Mouse (Mus musculus) intestine, embryonic 16.5 days (tissue): ENCODE data around the gene Xrcc1. TPM values are rescaled to one million over a fixed set of nuclear protein-coding genes. Genes with fewer than 3 reads are reported as not detected.

ENCODE experiments used
- ATAC-seq: fragments of 200-750 bp; cut with Nextera tagmentation; 2 replicates; pipeline ENCODE4 v1.8.0; 2017; ENCODE audit warnings: moderate TSS enrichment, moderate library complexity
- H3K27ac ChIP-seq: fragments of 300-500 bp; sonication (generic); 2 replicates; pipeline ENCODE4 v1.5.1; 2014; ENCODE audit warnings: mild to moderate bottlenecking, low read length
- H3K27me3 ChIP-seq: fragments of 300-500 bp; sonication (generic); replicated peaks from 2 replicates; pipeline ENCODE4 v1.6.1; 2014; ENCODE audit warnings: low read length, control low read depth, mixed read lengths; ENCODE audit not compliant: control insufficient read depth, insufficient read depth
- H3K36me3 ChIP-seq: fragments of 300-500 bp; sonication (generic); 2 replicates; pipeline ENCODE4 v1.6.1; 2014; ENCODE audit warnings: low read length, control low read depth; ENCODE audit not compliant: control insufficient read depth, insufficient read depth
- H3K4me1 ChIP-seq: fragments of 300-500 bp; sonication (generic); 2 replicates; pipeline ENCODE4 v1.6.1; 2014; ENCODE audit warnings: low read length, control low read depth, mixed read lengths; ENCODE audit not compliant: control insufficient read depth, insufficient read depth
- H3K4me2 ChIP-seq: fragments of 300-500 bp; sonication (generic); 2 replicates; pipeline ENCODE4 v1.6.1; 2014; ENCODE audit warnings: low read depth, low read length, control low read depth
- H3K4me3 ChIP-seq: fragments of 300-500 bp; sonication (generic); 2 replicates; pipeline ENCODE4 v1.5.1; 2014; ENCODE audit warnings: mild to moderate bottlenecking, low read length
- H3K9ac ChIP-seq: fragments of 300-500 bp; sonication (generic); 2 replicates; pipeline ENCODE4 v1.6.1; 2014; ENCODE audit warnings: low read depth, low read length
- H3K9me3 ChIP-seq: fragments of 300-500 bp; sonication (generic); 2 replicates; pipeline ENCODE4 v1.6.1; 2016; ENCODE audit warnings: low read length, control low read depth; ENCODE audit not compliant: control insufficient read depth
- WGBS: fragments of 180-500 bp; shearing (Covaris S2); extraction: QIAGEN DNeasy Blood & Tissue Kit; methylation state at CpG from one replicate; pipeline ENCODE4 v1.1.7; 2014; 5-methylcytosine and 5-hydroxymethylcytosine counted together
- polyA plus RNA-seq: library from polyadenylated mRNA; unstranded; fragments of >200 nt; fragmentation: Nextera tagmentation; extraction: Ambion mirVana; gene quantifications from 2 replicates; pipeline ENCODE4 v1.2.1, GENCODE M21; 2015

Xrcc1 gene
- polyA plus RNA-seq, 1 experiment from 2014 or later = 88.1 TPM

GRCm38 (mm10) chr7:24523723-24524122 lies 22.4 kb upstream of the Xrcc1 start:
- no peak overlapping the region for H3K4me2 ChIP-seq
- no peaks in the 10 kb centered on the region for H3K9me3 ChIP-seq
- no peak overlapping the region for H3K4me3 ChIP-seq
- no peak for ATAC-seq
- H3K4me1 ChIP-seq = no peaks in the 10 kb centered on the region
- WGBS = 87% methylated on average over 6 of the region's 6 CpGs
- H3K9ac ChIP-seq = no peak overlapping the region
- H3K36me3 ChIP-seq = no peaks in the 10 kb centered on the region
- no peak overlapping the region for H3K27ac ChIP-seq
- H3K27me3 ChIP-seq = no peaks in the 10 kb centered on the region

GRCm38 (mm10) chr7:24524978-24525377 lies 21.1 kb upstream of the Xrcc1 start:
- Histone ChIP-seq H3K27ac (no peak overlapping the region), H3K27me3 (no peaks in the 10 kb centered on the region), H3K4me3 (no peak overlapping the region), H3K9me3 (no peaks in the 10 kb centered on the region), H3K36me3 (no peaks in the 10 kb centered on the region), H3K9ac (no peak overlapping the region), H3K4me2 (no peak overlapping the region), H3K4me1 (peaks cover 5% of the 10 kb centered on the region)
- ATAC-seq = no peak
- WGBS = 82% methylated on average over 6 of the region's 6 CpGs

- no peak overlapping the region for H3K9ac ChIP-seq
- H3K4me1 ChIP-seq = peaks cover 5% of the 10 kb centered on the region
- H3K4me3 ChIP-seq = no peak overlapping the region
- H3K27me3 ChIP-seq = no peaks in the 10 kb centered on the region
- no peak for ATAC-seq
- no peak overlapping the region for H3K27ac ChIP-seq
- no peaks in the 10 kb centered on the region for H3K36me3 ChIP-seq
- WGBS = 85% methylated on average over 12 of the region's 12 CpGs
- H3K4me2 ChIP-seq = no peak overlapping the region
- no peaks in the 10 kb centered on the region for H3K9me3 ChIP-seq
Measured at GRCm38 (mm10) chr7:24525686-24526420, 20.2 kb upstream of the Xrcc1 start.

GRCm38 (mm10) chr7:24528861-24529260 lies 17.2 kb upstream of the Xrcc1 start:
- WGBS = 91% methylated on average over 11 of the region's 11 CpGs
- Histone ChIP-seq H3K36me3 (peaks cover 9% of the 10 kb centered on the region), H3K9ac (no peak overlapping the region), H3K27me3 (no peaks in the 10 kb centered on the region), H3K9me3 (no peaks in the 10 kb centered on the region), H3K4me2 (no peak overlapping the region), H3K4me3 (no peak overlapping the region), H3K4me1 (peaks cover 14% of the 10 kb centered on the region), H3K27ac (no peak overlapping the region)
- no peak for ATAC-seq

- Histone ChIP-seq H3K9me3 (no peaks in the 10 kb centered on the region), H3K27me3 (no peaks in the 10 kb centered on the region), H3K36me3 (peaks cover 9% of the 10 kb centered on the region), H3K9ac (peak overlapping the region; percentile 82), H3K4me2 (peak overlapping the region; percentile 74), H3K4me1 (peaks cover 14% of the 10 kb centered on the region), H3K27ac (peak overlapping the region; percentile 91), H3K4me3 (peak overlapping the region; percentile 58)
- 51% methylated on average over 11 of the region's 11 CpGs for WGBS
- peak; percentile 1; the same call in 1 of the 2 replicates for ATAC-seq
Measured at GRCm38 (mm10) chr7:24529580-24529979, 16.5 kb upstream of the Xrcc1 start.

- no peaks in the 10 kb centered on the region for H3K27me3 ChIP-seq
- H3K4me3 ChIP-seq = peak within 1 kb of the TSS; percentile 58
- H3K4me2 ChIP-seq = peak within 1 kb of the TSS; percentile 95
- H3K9ac ChIP-seq = peak within 1 kb of the TSS; percentile 89
- H3K27ac ChIP-seq = peak within 1 kb of the TSS; percentile 91
- under 1% methylated on average over 44 of the region's 44 CpGs for WGBS
- peaks cover 14% of the 10 kb centered on the region for H3K4me1 ChIP-seq
- H3K9me3 ChIP-seq = no peaks in the 10 kb centered on the region
- peaks cover 9% of the 10 kb centered on the region for H3K36me3 ChIP-seq
- peak; percentile 94 for ATAC-seq
Measured at GRCm38 (mm10) chr7:24530062-24530931, 15.8 kb upstream of the Xrcc1 start, which contains the start of gene Irgq. Gene Irgq (plus strand): TSS chr7:24530689.

GRCm38 (mm10) chr7:24531211-24531971 lies 14.7 kb upstream of the Xrcc1 start:
- H3K4me2 ChIP-seq = peak overlapping the region; percentile 95
- peaks cover 14% of the 10 kb centered on the region for H3K4me1 ChIP-seq
- peaks cover 19% of the 10 kb centered on the region for H3K36me3 ChIP-seq
- peak overlapping the region; percentile 58 for H3K4me3 ChIP-seq
- H3K27ac ChIP-seq = peak overlapping the region; percentile 71
- H3K27me3 ChIP-seq = no peaks in the 10 kb centered on the region
- peak overlapping the region; percentile 89 for H3K9ac ChIP-seq
- no peaks in the 10 kb centered on the region for H3K9me3 ChIP-seq
- under 1% methylated on average over 40 of the region's 43 CpGs for WGBS
- ATAC-seq = peak; percentile 68

GRCm38 (mm10) chr7:24533031-24533571 lies 13.0 kb upstream of the Xrcc1 start:
- no peak overlapping the region for H3K9ac ChIP-seq
- H3K4me2 ChIP-seq = no peak overlapping the region
- ATAC-seq = no peak
- peaks cover 19% of the 10 kb centered on the region for H3K36me3 ChIP-seq
- no peaks in the 10 kb centered on the region for H3K9me3 ChIP-seq
- H3K4me1 ChIP-seq = peaks cover 14% of the 10 kb centered on the region
- H3K4me3 ChIP-seq = no peak overlapping the region
- 81% methylated on average over 28 of the region's 28 CpGs for WGBS
- H3K27ac ChIP-seq = no peak overlapping the region
- no peaks in the 10 kb centered on the region for H3K27me3 ChIP-seq

GRCm38 (mm10) chr7:24533806-24534205 lies 12.3 kb upstream of the Xrcc1 start:
- H3K27ac ChIP-seq = no peak overlapping the region
- no peak for ATAC-seq
- no peak overlapping the region for H3K4me3 ChIP-seq
- H3K9me3 ChIP-seq = no peaks in the 10 kb centered on the region
- H3K4me2 ChIP-seq = no peak overlapping the region
- no peak overlapping the region for H3K9ac ChIP-seq
- H3K27me3 ChIP-seq = no peaks in the 10 kb centered on the region
- peaks cover 19% of the 10 kb centered on the region for H3K36me3 ChIP-seq
- WGBS = 57% methylated on average over 41 of the region's 42 CpGs
- peaks cover 14% of the 10 kb centered on the region for H3K4me1 ChIP-seq
